Mouse (Mus musculus): ENCODE data around the gene Gpt2.

- 0 out of 2 replicates have a peak, but pooled peaks have one; percentile 3 for TF ChIP-seq CTCF (IDR thresholded peaks at IDR 0.05; ENCODE audit: low read depth)
- TF ChIP-seq EP300 (IDR thresholded peaks at IDR 0.05; ENCODE audit: low read depth) = no peak
Observed at GRCm38 (mm10) chr8:85551934-85552333, 59.6 kb downstream of the Gpt2 start.
